Mouse (Mus musculus): ENCODE measurements at regions not wholly inside any gene's neighbourhood (a gene's known extent, or its start where the extent isn't known, plus 50 kb on each side); places are given as distances from the start of the nearest gene placed in this dataset.

- no peak for TF ChIP-seq EP300 (optimal IDR thresholded peaks at IDR 0.05)
- TF ChIP-seq CTCF (IDR thresholded peaks at IDR 0.05; ENCODE audit: low read depth), result no peak
Measured at GRCm38 (mm10) chr4:45727474-45727873, 71.3 kb upstream of the Aldh1b1 start.

All from stomach, postnatal 0 days (tissue).